Mouse (Mus musculus): ENCODE results near the gene Phkg1.

DNA sequence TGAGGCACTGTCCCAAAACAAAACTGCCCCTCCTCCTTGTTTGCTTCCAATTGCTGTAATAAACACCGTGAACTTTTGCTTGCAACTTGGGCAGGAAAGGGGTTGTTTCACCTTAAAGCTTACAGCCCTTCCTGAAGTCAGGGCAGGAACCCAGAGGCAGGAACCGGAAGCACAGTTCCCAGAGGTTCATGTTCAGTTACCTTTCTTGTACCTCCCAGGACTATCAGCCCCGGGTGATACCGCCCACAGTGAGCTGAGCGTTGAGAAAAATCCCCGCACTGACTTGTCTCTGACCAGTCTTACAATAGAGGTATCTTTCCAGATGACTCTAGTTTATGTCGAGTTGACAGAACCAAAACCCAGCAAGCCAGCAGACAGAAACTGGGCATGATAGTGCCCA lies 11.2 kb upstream of the Phkg1 start:
- TF ChIP-seq CTCF (IDR thresholded peaks at IDR 0.05; ENCODE audit: insufficient read depth, low read length): no peak
- TF ChIP-seq POLR2A (IDR thresholded peaks at IDR 0.05; ENCODE audit: borderline replicate concordance, extremely low read depth, low read depth, low read length): no peak

All from lung, adult 2 months (tissue).